Mouse (Mus musculus): ENCODE measurements around the gene Gm10663. TPM values are rescaled to one million over a fixed set of nuclear protein-coding genes. Genes with fewer than 3 reads are reported as not detected.

The Gm10663 gene
- polyA plus RNA-seq (2012; rRNA removed), result not detected in 2 replicates

DNA sequence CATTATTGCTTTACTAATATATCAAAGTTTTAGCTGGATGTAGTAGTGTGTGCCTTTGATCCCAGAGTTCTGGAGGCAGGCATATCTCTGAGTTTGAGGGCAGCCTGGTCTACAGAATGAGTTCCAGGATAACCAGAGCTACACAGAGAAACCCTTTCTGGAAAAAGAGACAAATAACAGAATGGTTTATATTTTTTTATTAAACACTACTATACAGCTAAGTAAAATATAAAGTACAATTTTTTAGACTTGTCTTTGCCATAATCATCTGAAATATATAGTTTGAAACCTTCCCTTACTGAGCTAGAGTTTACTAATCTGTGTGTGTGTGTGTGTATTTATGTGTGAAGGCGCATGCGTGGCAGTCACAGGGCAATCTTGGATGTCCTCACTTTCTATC lies at the start of gene Gm10663:
TSS of gene Gm10663 (plus strand) at position 301 of the 400 bp plus-strand sequence.

DNA sequence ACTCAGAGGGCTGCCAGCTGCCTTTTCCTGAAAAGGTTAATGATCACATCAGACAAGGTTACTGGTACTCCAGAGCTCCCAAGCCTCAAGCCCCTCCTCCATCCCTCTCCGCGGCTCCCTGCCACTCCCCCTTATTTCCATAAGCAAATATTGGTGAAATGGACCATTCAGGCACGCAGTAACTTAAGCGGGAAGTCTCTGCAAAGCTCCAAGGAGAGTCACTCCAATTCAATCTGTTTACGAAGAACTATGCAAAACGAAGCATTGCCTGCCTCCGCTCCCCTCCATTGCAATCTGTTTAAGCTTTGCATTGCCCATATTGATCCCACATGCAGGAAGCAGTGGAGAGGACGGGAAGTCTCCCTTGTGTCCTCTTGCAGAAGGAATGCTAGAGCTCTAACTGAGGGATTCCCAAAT lies 37.7 kb upstream of the Gm10663 start, which contains the start of gene Apela:
TSS of gene Apela (minus strand) at position 220 of the 417 bp plus-strand sequence.

Other genes with a start within 250 kb of the Gm10663 start
- gene Klhl2, start 225.0 kb upstream of the Gm10663 start, polyA plus RNA-seq (2012; rRNA removed), result 19.9 and 23.4 TPM in 2 replicates
- 8.9 and 11.6 TPM in 2 replicates for gene Tmem192, start 127.8 kb upstream of the Gm10663 start, polyA plus RNA-seq (2012; rRNA removed)
- not detected in 2 replicates for gene Trim75, start 87.2 kb upstream of the Gm10663 start, polyA plus RNA-seq (2012; rRNA removed)
- 0.05 and 0.07 TPM in 2 replicates for gene Trim61, start 56.5 kb upstream of the Gm10663 start, polyA plus RNA-seq (2012; rRNA removed)
- 0.02 TPM in 1 of 2 replicates, not detected in the other for gene Trim60, start 56.4 kb upstream of the Gm10663 start, polyA plus RNA-seq (2012; rRNA removed)
- gene Apela, start 37.7 kb upstream of the Gm10663 start, polyA plus RNA-seq (2012; rRNA removed), result 2.9 and 7.5 TPM in 2 replicates
- gene BC030870, start 54.5 kb downstream of the Gm10663 start, polyA plus RNA-seq (2012; rRNA removed), result not detected in 2 replicates